ENCODE assay signal across 8 mouse cellular contexts in genomic region chr9:55510651-55511235, GRCm38 (mm10). TPM values are rescaled to one million over a fixed set of nuclear protein-coding genes. Genes with fewer than 3 reads are reported as not detected.
A peak's percentile ranks its signal among the peaks of the same experiment; 100 is the strongest.
DNase-seq lines count a peak whose midpoint lies in the region; ATAC-seq and TF ChIP-seq lines count a peak whose summit lies in the region.

No protein-coding gene starts in this region.

- TF ChIP-seq CTCF in lung, postnatal 0 days (IDR thresholded peaks at IDR 0.05) = no peak

- H3K4me2 ChIP-seq in lung, postnatal 0 days (replicated peaks; ENCODE audit: low read depth, low read length) = peak overlapping the region; percentile 81
- H3K4me2 ChIP-seq in forebrain, embryonic 15.5 days (replicated peaks) = peak overlapping the region; percentile 99
- peak overlapping the region; percentile 96; the same call in 1 of the 2 replicates for H3K4me2 ChIP-seq in midbrain, embryonic 16.5 days (ENCODE audit: low read length)

- 0 out of 2 replicates have a peak overlapping the region, but pooled peaks have one; percentile 85 for H3K4me3 ChIP-seq in lung, postnatal 0 days (ENCODE audit: low read depth, low read length)
- H3K4me3 ChIP-seq in forebrain, embryonic 15.5 days = peak overlapping the region; percentile 91
- no peak overlapping the region for H3K4me3 ChIP-seq in midbrain, embryonic 16.5 days (ENCODE audit: low read depth, low read length)

- peaks cover 3% of the 10 kb centered on the region; the same call in 1 of the 2 replicates for H3K4me1 ChIP-seq in lung, postnatal 0 days (ENCODE audit: insufficient read depth, low read depth, low read length)
- H3K4me1 ChIP-seq in forebrain, embryonic 15.5 days = peaks cover 27% of the 10 kb centered on the region
- H3K4me1 ChIP-seq in midbrain, embryonic 16.5 days (ENCODE audit: control insufficient read depth, insufficient read depth, low read length) = peaks cover 8% of the 10 kb centered on the region; the same call in 1 of the 2 replicates

- no peak for DNase-seq in lung, postnatal 0 days (ENCODE audit: low spot score)
- no peak for DNase-seq in lung, postnatal 36 days
- DNase-seq in kidney, adult 8-10 months = peak; percentile 8 to 38
- no peak for DNase-seq in right cerebral cortex, postnatal 25 days
- DNase-seq in layer of hippocampus, postnatal 14 days (ENCODE audit: low spot score in 2 of 2) = no peak

- 76% methylated on average over 10 of the region's 10 CpGs for WGBS in lung, postnatal 0 days
- 79% methylated on average over 10 of the region's 10 CpGs for WGBS in forebrain, embryonic 15.5 days
- 82% methylated on average over 10 of the region's 10 CpGs for WGBS in midbrain, embryonic 16.5 days

- H3K9me3 ChIP-seq in lung, postnatal 0 days (ENCODE audit: low read length) = no peaks in the 10 kb centered on the region
- no peaks in the 10 kb centered on the region for H3K9me3 ChIP-seq in forebrain, embryonic 15.5 days
- no peaks in the 10 kb centered on the region for H3K9me3 ChIP-seq in midbrain, embryonic 16.5 days (replicated peaks; ENCODE audit: control insufficient read depth, low read length, poor library complexity, severe bottlenecking)

- H3K27ac ChIP-seq in lung, postnatal 0 days (ENCODE audit: low read length) = peak overlapping the region; percentile 95; the same call in 1 of the 2 replicates
- no peak overlapping the region for H3K27ac ChIP-seq in forebrain, embryonic 15.5 days (replicated peaks)
- H3K27ac ChIP-seq in midbrain, embryonic 16.5 days (ENCODE audit: low read length) = no peak overlapping the region

- ATAC-seq in lung, postnatal 0 days = no peak
- ATAC-seq in forebrain, embryonic 15.5 days (replicated peaks) = no peak
- ATAC-seq in midbrain, embryonic 16.5 days = no peak
- no peak for ATAC-seq in inflammation-experienced regulatory T-cells, adult 6 months

- H3K36me3 ChIP-seq in lung, postnatal 0 days (ENCODE audit: insufficient read depth, low read length) = no peaks in the 10 kb centered on the region
- H3K36me3 ChIP-seq in forebrain, embryonic 15.5 days = no peaks in the 10 kb centered on the region
- H3K36me3 ChIP-seq in midbrain, embryonic 16.5 days (ENCODE audit: control insufficient read depth, insufficient read depth, low read length) = no peaks in the 10 kb centered on the region

- no peak overlapping the region for H3K9ac ChIP-seq in lung, postnatal 0 days (replicated peaks; ENCODE audit: low read depth)
- peak overlapping the region; percentile 92; the same call in 1 of the 2 replicates for H3K9ac ChIP-seq in forebrain, embryonic 15.5 days (replicated peaks)
- no peak overlapping the region for H3K9ac ChIP-seq in midbrain, embryonic 16.5 days (ENCODE audit: low read depth, low read length)

- no peaks in the 10 kb centered on the region for H3K27me3 ChIP-seq in lung, postnatal 0 days (replicated peaks; ENCODE audit: insufficient read depth, low read length)
- peaks cover 6% of the 10 kb centered on the region for H3K27me3 ChIP-seq in forebrain, embryonic 15.5 days
- peaks cover 14% of the 10 kb centered on the region for H3K27me3 ChIP-seq in midbrain, embryonic 16.5 days (ENCODE audit: control insufficient read depth, insufficient read depth, low read depth, low read length)

- no peak for TF ChIP-seq EP300 in lung, postnatal 0 days (IDR thresholded peaks at IDR 0.05)

RNA-seq across cellular contexts. Expression of gene Etfa, which starts 1.3 kb away (rescaled TPM):
- polyA plus RNA-seq in lung, postnatal 0 days (2015; fragmentation: Nextera tagmentation; extraction: Ambion mirVana) = 175 and 196 TPM in 2 replicates
- 96.2 and 97.4 TPM in 2 replicates for polyA plus RNA-seq in forebrain, embryonic 15.5 days (2015; fragmentation: Nextera tagmentation; extraction: Ambion mirVana)
- polyA plus RNA-seq in midbrain, embryonic 16.5 days (2015; fragmentation: Nextera tagmentation; extraction: Ambion mirVana) = 77.1 and 81.2 TPM in 2 replicates
- 10 to 100 TPM; 52.1 to 54.6 TPM for total RNA-seq in layer of hippocampus, postnatal 14 days (2021)
- polyA plus RNA-seq in inflammation-experienced regulatory T-cells, adult 6 months (2017; shearing (Covaris generic)) = 100 to 1,000 TPM; 123 to 175 (median 136) TPM

RNA-seq across cellular contexts. Expression of gene Isl2, which starts 27.7 kb away (rescaled TPM):
- polyA plus RNA-seq in lung, postnatal 0 days (2015; fragmentation: Nextera tagmentation; extraction: Ambion mirVana) = 0.07 TPM in 1 of 2 replicates, not detected in the other
- polyA plus RNA-seq in forebrain, embryonic 15.5 days (2015; fragmentation: Nextera tagmentation; extraction: Ambion mirVana) = 0.11 and 0.33 TPM in 2 replicates
- 1.1 and 1.7 TPM in 2 replicates for polyA plus RNA-seq in midbrain, embryonic 16.5 days (2015; fragmentation: Nextera tagmentation; extraction: Ambion mirVana)
- total RNA-seq in layer of hippocampus, postnatal 14 days (2021) = not detected
- polyA plus RNA-seq in inflammation-experienced regulatory T-cells, adult 6 months (2017; shearing (Covaris generic)) = not detected

Comparison
In these comparisons a context has a peak if more than half of its experiments do, and no peak if none do; other contexts are left out.
1. DNase-seq: peak in kidney, adult 8-10 months (2 of 2); none in lung, postnatal 0 days (single experiment), lung, postnatal 36 days (single experiment), right cerebral cortex, postnatal 25 days (single experiment) and layer of hippocampus, postnatal 14 days (0 of 2).
2. Peak in every context shown above with its lines, with median percentiles within 50 percentile points of each other: H3K4me2 ChIP-seq.